Mouse (Mus musculus): ENCODE data around the gene Peak1.

GRCm38 (mm10) chr9:56462606-56463005 is 44.7 kb upstream of the Peak1 start:
- no peak for TF ChIP-seq POLR2A (IDR thresholded peaks at IDR 0.05; ENCODE audit: borderline replicate concordance, low read depth, low read length)
- no peak for TF ChIP-seq CTCF (IDR thresholded peaks at IDR 0.05; ENCODE audit: low read depth, low read length)

Measured in bone marrow macrophage, adult 2 months (primary cell).